Mouse (Mus musculus): ENCODE data around the gene Nudt1.

- TF ChIP-seq GATA1 (IDR thresholded peaks at IDR 0.05; ENCODE audit: borderline replicate concordance, low read length) (no peak), FLI1 (IDR thresholded peaks at IDR 0.05; ENCODE audit: low read length) (no peak)
Observed at GRCm38 (mm10) chr5:140346050-140346449, 24.6 kb downstream of the Nudt1 start.
